Mouse (Mus musculus): ENCODE results near the gene Prep.

The Prep gene

GRCm38 (mm10) chr10:45066931-45067308 is at the start of gene Prep:
Prep (plus strand) TSS chr10:45067203.
- peak; percentile 90 for DNase-seq

GRCm38 (mm10) chr10:45017352-45017751 is 49.7 kb upstream of the Prep start:
- no peak for DNase-seq

- DNase-seq, result peak; percentile 27
Measured at GRCm38 (mm10) chr10:45017851-45018250, 49.2 kb upstream of the Prep start.

GRCm38 (mm10) chr10:45019418-45019817 is 47.6 kb upstream of the Prep start:
- no peak for DNase-seq

GRCm38 (mm10) chr10:45019849-45020248 is 47.2 kb upstream of the Prep start:
- no peak for DNase-seq

GRCm38 (mm10) chr10:45020291-45020690 is 46.7 kb upstream of the Prep start:
- DNase-seq, result no peak

- no peak for DNase-seq
Measured at GRCm38 (mm10) chr10:45025184-45025583, 41.8 kb upstream of the Prep start.

GRCm38 (mm10) chr10:45026935-45027334 is 40.1 kb upstream of the Prep start:
- DNase-seq, result no peak

- peak; percentile 45 for DNase-seq
Measured at GRCm38 (mm10) chr10:45045268-45045928, 21.6 kb upstream of the Prep start.

GRCm38 (mm10) chr10:45048158-45048557 is 18.8 kb upstream of the Prep start:
- DNase-seq, result no peak

- DNase-seq, result peak; percentile 54
Measured at GRCm38 (mm10) chr10:45048622-45049021, 18.4 kb upstream of the Prep start.

GRCm38 (mm10) chr10:45051125-45051744 is 15.8 kb upstream of the Prep start:
- peak; percentile 52 for DNase-seq

- DNase-seq, result no peak
Measured at GRCm38 (mm10) chr10:45058361-45058760, 8.6 kb upstream of the Prep start.

- no peak for DNase-seq
Measured at GRCm38 (mm10) chr10:45060841-45061240, 6.2 kb upstream of the Prep start.

GRCm38 (mm10) chr10:45066131-45066930 is 672 bp upstream of the Prep start:
- no peak for DNase-seq

- DNase-seq, result no peak
Measured at GRCm38 (mm10) chr10:45067436-45067925, 478 bp downstream of the Prep start.

- no peak for DNase-seq
Measured at GRCm38 (mm10) chr10:45069557-45069956, 2.6 kb downstream of the Prep start.

- no peak for DNase-seq
Measured at GRCm38 (mm10) chr10:45070362-45070761, 3.4 kb downstream of the Prep start.

GRCm38 (mm10) chr10:45070929-45071813 is 4.2 kb downstream of the Prep start:
- DNase-seq, result peak; percentile 37

GRCm38 (mm10) chr10:45072339-45072738 is 5.3 kb downstream of the Prep start:
- DNase-seq, result no peak

- DNase-seq, result no peak
Measured at GRCm38 (mm10) chr10:45074543-45074942, 7.5 kb downstream of the Prep start.

GRCm38 (mm10) chr10:45075491-45076051 is 8.6 kb downstream of the Prep start:
- no peak for DNase-seq

Measured in kidney, adult 11 months (tissue).